Mouse (Mus musculus) testis, postnatal 10 days (tissue): ENCODE results near the gene Gtf3c4.

Experiments used
- DNase-seq: peaks from one replicate; pipeline ENCODE4 v3.0.0; 2021; ENCODE audit warnings: low spot score

The Gtf3c4 gene

DNA sequence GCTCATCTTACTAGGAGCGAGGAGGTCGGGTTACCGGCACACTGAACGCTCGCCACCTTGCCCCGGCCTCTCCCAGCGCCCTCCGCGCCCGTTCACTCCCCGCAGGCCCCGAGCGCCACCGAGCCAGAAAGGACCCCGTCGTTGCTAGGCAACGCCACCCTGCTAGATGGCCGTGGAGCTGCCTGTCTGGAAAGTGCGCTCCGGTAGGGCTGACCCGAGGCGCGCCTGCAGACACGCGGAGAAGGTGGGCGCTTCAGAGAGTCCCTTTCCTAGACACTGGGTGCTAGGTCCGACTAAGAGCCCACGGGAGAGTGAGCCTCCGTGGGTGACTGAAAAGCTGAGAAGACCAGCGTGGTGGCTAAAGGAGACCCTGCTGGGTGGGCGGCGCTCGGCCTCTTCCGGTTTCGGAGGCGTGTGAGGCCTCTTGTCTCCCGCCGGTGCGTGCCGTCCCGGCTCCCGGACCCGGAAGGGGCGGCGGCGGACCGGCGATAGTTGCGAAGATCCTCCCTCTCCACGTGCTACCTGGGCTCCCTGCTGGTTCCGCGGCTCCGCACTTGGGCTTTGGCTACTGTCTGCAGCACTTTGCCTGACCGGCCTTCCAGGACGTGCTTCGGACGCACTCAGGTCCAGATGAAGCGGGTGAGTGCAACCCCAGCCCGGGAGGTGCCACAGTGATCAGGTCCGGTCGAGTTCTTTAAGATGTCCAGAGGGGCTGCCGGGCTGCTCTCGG lies at the start of gene Gtf3c4, which contains the start of gene Ddx31:
Gtf3c4 (minus strand) TSS at position 139 of the 730 bp plus-strand sequence.
Ddx31 (plus strand) TSS at position 185 of the 730 bp plus-strand sequence.
- peak; percentile 97 for DNase-seq

DNA sequence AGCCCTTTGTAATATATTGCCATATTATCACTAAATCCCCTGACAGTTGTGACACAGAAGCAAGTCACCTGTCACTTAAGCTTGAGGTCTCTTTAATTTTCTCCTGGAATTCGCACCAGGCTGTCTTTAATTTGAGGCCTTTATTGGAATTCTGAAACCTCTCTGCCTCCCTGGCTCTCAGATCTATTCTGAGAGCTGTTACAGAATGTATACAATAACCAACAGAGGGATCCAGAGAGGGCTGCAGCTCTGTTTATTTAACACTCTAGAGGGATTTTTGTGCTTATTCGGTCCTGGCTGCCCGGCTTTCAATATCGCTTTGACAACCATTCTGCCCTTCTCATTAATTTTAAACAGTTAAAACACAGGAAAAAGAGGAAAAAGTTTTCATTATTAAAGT lies 44.8 kb upstream of the Gtf3c4 start:
- no peak for DNase-seq

DNA sequence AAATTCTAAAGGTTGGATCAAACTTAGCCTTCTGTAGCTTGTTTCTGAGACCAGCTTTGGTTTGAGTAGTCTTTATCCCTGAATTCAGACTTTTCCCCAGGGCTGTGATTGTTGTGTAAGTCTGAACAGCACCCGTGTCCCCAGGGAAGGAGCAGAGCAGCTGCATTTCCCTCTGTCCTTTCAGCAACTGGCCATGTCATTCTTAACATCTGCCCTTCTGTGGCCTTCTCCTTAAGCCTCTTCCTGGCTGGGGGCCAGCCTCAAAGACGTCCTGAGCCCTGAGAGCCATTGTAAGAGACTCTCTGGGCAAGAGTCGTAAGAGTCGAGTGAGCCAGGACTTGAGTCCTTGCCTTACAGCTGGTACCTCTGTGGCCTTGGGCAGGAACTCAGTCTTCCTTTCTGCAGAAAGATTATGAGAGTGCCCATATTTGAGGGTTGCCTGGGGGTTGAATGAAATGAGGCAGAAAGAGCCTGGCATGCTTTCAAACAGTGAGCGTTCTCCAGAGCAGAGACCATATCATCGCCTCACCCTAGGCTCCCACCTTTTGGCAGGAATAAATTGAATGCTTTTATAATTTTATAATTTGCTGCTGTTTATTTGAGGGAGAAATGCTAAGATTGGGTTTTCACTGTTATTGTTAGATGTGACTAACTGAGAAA lies 42.8 kb upstream of the Gtf3c4 start:
- no peak for DNase-seq

DNA sequence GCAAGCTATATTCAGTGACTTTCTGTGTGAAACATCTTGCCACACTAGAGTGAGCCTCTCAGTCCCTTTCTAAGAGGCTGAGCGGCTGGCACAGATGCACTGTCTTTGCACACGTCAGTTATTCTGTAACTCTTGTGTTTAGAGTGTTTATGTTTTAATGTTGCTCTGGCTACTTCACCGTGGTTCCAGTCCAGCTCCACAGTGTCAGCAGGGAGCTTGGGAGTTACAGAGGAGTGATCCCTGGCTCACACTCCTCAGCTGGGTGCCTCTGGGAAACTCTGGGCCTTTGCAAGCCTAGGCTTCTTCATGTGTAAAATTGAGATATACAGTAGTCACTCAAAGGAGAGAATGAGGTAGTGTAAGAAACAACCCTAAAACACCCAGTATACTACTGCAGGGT lies 41.9 kb upstream of the Gtf3c4 start:
- no peak for DNase-seq

DNA sequence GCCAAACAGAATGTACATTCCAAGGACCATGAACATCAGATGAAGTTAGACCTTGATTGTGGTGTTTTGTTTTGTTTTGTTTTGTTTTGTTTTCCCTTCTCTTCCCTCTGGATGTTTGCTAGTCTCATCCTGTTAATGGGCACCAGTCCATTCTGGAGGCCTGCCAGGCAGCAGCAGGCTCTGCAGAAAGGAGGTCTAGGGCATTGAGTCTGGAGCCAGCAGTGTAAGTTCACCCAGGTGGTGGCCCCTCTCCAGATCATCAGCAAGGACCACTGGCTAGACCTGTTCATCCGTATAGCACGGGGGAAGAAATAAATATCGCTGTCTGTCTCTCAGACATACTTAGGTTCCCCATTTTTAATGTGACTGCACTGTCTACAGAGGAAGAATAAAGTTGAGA lies 41.1 kb upstream of the Gtf3c4 start:
- no peak for DNase-seq

DNA sequence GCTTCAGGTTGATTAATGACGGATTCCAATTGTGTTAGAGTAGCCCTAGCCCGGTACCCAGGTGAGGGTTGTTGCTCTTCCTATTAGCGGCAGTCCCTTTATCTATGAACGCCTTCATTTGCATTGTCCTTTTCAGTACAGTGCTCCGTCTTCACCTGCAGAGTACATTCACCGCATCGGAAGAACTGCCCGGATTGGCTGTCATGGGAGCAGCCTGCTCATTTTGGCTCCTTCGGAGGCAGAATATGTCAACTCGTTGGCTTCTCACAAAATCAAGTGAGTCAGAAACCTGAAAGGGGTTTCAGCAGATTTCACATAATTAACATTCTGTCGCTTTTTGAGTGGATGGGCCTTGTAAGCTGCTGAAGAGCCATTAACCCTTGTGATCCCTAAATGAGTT lies 35.4 kb upstream of the Gtf3c4 start:
- DNase-seq, result no peak

DNA sequence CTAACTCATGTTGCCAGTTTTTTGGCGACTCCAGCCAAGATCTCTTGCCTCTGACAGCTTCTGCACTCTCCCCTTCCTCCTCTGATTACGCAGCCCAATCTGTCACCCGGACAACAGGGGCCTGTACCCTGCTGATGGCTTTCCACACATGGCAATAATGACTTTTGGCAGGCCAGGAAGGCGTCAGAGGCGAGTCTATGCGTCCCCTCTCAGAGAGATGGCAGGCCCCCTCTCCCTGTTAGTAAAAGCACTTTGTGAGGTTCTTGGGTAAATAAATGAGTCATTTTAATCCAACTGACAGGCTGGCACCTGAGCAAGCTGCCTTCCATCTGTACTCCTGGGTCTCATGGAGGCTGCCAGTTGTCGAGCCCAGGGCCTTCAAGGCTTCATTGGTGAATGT lies 27.3 kb upstream of the Gtf3c4 start:
- no peak for DNase-seq

DNA sequence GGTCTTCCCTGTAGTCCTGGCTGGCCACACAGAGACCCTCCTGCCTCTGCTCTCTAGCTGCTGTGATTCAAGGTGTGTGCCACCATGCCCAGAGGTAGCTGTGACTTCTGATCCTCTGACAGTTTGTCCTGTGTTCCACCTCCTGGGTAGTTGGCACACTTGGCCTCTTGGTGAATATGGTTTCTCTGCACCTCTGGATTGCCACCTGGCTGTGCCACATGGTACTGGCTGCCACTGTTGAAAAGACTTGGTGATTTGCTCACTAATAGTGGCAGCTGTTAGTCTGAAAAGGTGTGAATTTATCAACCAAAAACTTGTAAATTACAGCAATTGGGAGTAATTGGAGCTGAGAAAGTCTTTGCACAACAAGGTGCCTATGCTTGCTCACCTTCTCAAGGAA lies 23.7 kb upstream of the Gtf3c4 start:
- no peak for DNase-seq

DNA sequence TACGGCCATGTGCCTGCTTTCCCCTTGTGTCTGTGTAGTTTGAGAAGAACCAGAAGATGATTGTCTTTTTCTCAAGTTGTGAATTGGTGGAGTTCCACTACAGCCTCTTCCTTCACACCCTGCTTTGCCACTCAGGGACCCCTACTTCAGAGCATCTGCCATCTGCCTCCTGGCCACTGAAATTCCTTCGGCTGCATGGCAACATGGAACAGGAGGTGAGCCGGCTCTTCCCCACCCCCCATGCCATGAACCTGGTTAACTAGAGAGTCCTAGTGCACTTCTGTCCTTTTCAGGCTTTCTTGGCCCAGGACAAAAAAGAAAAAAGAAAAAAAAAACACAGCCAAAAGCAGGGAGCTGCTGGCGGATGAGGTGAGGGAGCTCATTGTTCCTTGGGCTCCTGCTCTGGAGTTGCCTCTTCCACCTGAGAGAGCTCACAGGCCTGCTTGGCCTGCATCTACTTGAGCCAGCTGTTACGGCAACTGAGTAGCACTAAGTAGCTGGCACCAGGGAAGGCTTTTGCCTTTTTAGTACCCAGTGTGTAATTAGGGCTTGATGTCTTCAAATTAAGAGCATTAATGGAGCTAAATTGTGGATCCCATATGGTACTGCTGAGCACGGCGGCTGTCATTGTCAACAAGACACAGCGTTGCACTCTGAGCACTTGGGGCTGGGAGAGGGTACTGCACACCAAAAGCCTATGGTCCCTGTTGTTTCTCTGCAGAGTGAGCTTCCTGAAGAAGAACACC lies 20.7 kb upstream of the Gtf3c4 start:
- DNase-seq, result no peak

DNA sequence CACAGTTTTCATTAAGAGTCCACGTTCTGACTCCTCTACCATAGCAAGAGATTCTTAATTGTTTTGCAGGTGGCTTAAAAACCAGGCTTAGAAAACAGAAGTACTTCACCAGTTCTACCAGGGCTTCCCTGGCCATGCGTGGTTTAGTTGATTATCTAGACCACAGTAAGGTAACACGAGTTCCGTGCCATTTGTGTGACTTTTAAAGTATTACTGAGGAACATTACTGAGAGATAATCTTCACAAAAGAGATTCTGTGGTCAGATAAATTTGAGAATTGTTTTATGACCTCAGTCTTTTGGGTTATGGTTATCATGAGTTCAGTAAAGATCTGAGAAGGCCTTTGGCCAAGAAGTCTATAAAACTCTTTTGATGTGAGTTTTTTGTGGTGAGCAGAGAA lies 19.1 kb upstream of the Gtf3c4 start:
- no peak for DNase-seq

DNA sequence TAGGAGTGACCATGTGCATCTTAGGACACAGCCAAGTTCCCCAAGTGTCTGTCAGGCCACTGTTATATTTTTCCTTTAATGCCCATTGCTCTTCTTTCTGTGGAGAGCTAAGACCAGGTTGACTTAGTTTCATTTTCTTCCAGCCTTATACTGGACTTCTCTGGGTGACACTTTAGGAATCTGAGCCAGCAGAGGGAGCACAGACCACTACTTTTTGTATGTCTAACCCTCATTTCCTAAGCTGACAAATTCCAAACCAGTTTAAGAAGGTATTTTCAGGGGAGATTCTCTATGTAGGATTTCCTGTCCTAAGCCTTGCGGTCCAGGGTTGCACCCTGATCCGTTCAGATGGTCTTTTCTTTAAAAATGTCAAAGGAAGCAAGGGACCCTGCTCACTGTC lies 15.6 kb upstream of the Gtf3c4 start:
- DNase-seq, result no peak

DNA sequence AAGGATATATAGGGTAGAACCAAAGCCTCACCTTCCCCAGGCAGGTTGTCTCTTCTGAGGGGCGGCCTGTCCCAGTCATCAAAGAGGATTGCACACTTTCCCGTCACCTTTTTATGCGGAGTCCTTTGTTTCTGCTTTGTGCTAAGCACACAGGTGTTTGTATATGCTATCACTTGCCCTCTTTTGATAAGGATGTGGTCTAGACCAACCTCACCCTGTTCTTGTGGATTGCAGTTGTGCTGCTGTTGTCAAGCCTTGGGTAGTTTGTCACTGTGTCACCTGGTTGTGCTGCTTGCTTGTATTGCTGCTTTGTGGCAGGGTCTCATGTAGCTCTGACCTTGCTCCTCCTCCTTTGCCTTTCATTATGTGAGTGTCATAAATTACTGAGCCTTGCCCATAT lies 12.4 kb upstream of the Gtf3c4 start:
- no peak for DNase-seq

DNA sequence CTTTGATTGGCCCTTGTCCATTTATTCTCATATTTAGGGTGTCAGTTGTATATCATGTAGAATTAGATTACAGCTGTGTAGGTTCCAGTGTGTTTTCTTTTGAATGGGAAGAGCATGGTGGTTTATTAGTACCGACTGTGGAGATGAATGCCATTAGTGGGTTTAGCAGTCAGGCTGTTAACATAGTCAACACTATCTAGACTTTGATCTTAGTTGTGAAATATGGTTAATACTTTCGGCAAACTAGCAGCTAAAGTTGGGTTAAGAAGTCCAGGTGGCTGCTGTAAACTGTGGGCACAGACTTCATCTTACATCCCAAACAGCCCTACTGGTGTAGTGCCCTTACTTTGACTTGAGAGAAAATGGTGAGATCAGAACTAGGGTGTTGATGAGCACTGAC lies 8.7 kb upstream of the Gtf3c4 start:
- no peak for DNase-seq

DNA sequence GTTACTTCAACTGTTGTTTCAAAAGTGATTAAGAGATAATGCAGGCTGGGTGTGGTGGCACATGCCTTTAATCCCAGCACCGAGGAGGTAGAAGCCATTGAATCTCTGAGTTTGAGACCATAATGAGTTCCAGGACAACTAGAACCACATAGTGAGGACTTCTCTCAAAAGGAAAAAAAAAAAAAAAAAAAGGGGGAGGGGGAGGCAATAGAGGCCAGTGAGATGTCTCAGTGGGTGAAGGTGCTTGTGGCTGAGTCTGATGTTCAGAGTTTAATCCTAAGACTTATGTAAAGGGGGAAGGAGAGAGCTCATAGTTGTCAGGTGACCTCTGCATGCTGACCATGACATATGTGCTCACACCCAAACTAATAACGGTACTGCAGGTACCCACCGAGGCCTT lies 1.9 kb upstream of the Gtf3c4 start:
- no peak for DNase-seq

DNA sequence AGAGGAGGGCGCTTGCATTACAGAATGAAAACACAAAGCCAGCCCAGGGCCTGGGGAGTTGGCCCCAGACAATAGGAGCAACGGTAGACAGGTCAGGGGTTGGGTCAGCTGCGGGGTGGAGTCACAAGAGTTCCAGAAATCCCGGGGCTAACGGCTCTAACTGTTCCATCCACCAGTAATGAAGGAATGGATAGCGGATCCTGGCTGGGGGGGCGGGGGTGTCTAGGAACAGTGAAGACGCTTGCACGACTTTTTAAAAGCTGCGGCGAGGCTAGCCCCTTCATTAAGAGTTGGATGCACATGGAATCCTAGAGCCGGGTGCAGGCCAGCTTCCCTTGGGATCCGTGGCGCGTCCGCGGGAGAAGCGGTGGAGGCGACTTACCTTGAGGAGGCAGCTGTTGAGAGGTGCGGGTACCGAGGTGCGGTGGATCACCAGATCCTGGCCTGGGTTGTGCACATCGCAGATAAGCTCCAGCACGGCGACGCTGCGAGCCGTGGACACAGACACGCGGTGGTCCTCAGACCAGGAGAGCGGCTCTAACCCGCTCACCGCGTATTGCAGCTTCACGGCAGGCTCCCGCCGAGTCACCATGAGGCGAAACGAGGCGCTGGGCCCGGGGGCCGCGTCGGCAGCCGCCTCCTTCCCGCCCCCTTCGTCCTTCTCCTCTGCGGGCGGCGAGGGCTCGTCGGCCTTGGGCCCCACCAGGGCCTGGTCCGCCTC lies 499 bp downstream of the Gtf3c4 start:
- DNase-seq, result peak; percentile 57

DNA sequence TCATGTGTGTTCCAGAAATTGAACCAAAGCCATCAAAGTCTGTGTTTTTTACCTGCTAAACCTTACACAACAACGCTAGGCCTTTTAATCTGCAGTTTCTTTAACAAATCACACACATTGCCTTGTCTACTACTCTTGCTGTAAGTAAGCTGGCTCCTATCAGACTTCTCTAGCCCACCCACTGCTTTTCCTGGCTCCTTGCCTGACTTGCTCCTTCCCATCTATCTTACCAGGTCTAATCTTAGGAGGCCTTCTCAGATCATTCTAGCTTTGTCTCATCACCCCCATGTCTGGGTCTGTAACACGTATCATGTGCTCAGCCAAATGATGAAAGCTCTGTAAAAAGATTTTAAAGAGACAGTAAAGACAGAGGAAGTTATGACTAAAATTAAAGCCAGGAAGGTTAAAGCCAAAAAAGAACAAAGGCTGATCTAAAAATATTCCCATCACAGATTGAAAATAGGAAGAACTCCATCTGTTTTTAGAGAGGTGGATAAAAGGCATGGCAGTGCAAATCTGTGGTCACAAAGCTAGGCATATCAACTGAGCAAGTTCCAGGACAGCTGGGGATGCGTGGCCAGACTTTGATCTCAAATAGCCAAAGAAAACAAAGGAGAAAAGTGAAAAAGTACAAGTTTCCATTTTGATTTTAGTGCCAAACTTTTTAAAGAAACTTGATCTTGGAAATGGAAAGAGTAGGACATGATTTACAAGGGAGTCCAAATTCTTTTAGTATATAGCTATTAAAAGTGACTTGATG lies 3.8 kb downstream of the Gtf3c4 start:
- no peak for DNase-seq

DNA sequence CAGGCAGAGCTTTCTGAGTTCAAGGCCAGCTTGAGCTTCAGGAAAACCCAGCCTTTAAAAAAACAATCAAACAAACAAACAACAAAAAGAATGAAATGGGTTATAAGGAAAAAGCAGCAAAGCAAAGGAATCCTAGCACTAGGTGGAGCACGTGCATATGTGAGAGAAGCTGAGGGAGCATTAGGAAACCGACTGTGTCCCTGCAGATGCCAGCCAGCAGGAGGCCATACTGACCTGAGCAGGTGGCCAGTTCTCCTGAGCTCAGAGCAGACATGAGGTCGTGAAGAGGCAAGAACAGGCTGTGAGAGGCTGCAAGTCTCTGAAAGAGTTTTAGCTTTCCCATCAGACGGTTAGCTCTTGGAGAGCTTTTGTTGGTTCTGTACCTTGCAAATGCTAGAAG lies 10.9 kb downstream of the Gtf3c4 start:
- DNase-seq, result no peak

DNA sequence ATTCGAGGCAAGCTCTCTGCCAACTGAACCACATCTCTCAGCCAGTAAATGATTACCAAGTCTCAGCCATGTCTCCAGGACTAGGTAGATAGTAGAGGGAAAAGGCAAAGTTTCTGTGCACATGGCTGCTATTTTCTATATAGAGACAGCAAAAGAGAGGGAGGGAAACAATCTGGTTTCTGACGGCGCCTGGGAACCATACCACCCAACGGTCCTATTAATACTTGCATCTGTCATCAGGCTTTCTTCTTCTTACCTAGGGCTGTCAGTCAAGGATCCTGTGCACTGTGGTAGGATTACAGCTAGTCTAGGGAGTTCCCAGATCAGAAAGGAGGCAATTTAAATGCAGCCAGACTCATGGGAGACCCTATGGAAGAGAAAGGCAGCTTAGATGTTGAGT lies 21.3 kb downstream of the Gtf3c4 start:
- no peak for DNase-seq

DNA sequence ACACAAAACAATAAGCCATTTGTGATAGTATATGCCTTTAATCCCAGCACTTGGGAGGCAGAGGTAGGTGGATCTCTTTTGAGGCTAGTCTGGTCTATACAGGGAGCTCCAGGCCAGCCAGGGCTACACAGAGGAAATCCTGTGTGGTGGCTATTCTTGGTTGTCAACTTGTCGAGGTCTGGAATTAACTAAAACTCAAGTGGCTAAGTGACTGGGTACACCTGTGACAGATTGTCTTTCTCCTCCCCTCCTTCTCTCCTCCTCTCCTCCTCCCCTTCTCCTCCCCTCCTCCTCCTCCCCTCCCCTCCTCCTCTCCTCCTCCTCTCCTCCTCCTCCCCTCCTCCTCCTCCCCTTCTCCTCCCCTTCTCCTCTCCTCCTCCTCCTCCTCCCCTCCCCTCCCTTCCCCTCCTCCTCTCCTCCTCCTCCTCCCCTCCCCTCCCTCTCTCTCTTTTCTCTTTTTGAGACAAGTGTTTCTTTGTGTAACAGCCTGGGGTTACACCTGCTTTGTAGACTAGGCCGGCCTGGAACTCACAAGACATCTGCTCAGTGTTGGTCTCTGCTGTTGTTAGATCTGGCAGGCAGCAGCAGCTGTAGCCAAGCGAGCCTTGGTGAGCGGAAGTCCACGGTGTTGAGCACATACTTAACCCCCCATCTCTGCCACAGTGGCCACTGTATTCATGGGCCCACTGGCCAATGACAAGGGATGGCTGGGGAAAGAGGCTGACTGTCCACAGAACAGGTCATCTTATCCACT lies 29.7 kb downstream of the Gtf3c4 start:
- no peak for DNase-seq

DNA sequence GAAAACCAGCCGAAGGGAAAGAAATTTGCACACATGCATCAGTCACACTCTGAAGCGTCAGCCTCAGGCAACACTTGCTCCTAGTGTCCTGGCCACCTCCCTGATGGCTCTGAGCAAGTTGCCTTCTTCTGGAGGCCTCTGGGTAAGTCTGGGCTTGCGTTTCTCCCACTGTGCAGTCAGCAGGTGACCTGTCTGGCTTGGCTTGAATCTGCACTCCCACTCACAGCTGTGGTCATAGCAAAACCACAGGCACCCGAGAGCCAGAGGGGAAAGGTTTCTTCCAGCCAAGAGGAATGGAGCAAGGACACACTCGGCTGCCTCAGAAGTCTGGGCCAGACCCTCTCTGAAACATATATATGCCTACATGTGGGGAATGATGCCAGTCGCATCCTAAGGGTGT lies 31.3 kb downstream of the Gtf3c4 start:
- DNase-seq, result no peak

DNA sequence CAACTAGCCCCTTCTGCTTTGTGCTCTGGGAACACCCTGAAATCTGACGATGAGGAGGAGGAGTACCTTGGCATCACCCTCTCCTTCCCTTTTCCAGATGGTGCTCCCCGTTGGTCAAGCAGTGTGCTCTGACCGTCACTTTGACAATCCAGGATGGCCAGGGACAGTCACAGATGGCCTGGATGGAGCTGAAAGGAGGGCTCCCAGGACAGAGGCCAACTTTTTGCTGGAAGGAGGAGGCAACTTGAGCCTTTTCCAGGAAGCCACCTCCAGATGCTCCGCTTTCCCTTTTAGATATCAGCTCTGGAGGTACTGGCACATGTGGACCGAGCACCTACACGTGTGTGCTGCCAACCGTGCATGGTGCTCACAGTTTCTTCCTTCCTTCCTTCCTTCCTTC lies 36.8 kb downstream of the Gtf3c4 start:
- no peak for DNase-seq
